Mouse (Mus musculus) forebrain, embryonic 11.5 days (tissue): ENCODE data around the gene Rem1. TPM values are rescaled to one million over a fixed set of nuclear protein-coding genes. Genes with fewer than 3 reads are reported as not detected.

Experiments used
- ATAC-seq: fragments of 200-750 bp; cut with Nextera tagmentation; replicated peaks from 2 replicates; pipeline ENCODE4 v1.8.0; 2017; ENCODE audit warnings: moderate TSS enrichment; ENCODE audit not compliant: low FRiP score
- DNase-seq: peaks from one replicate; pipeline ENCODE4 v3.0.0-alpha.2; 2017; ENCODE audit warnings: low spot score
- H3K27ac ChIP-seq: fragments of 300-500 bp; sonication (generic); 2 replicates; pipeline ENCODE4 v1.5.1; 2014; ENCODE audit warnings: low read depth, low read length
- H3K27me3 ChIP-seq: fragments of 300-500 bp; sonication (generic); 2 replicates; pipeline ENCODE4 v1.6.1; 2014; ENCODE audit warnings: mild to moderate bottlenecking, low read length, mixed read lengths; ENCODE audit not compliant: control insufficient read depth, insufficient read depth
- H3K36me3 ChIP-seq: fragments of 300-500 bp; sonication (generic); 2 replicates; pipeline ENCODE4 v1.6.1; 2014; ENCODE audit warnings: mild to moderate bottlenecking, low read length, moderate library complexity, mixed read lengths; ENCODE audit not compliant: control insufficient read depth, insufficient read depth
- H3K4me1 ChIP-seq: fragments of 300-500 bp; sonication (generic); replicated peaks from 2 replicates; pipeline ENCODE4 v1.6.1; 2014; ENCODE audit warnings: low read length, mixed read lengths; ENCODE audit not compliant: control insufficient read depth, insufficient read depth
- H3K4me2 ChIP-seq: fragments of 300-500 bp; sonication (generic); 2 replicates; pipeline ENCODE4 v1.6.1; 2014; ENCODE audit warnings: low read depth, mild to moderate bottlenecking, low read length, moderate library complexity, mixed read lengths; ENCODE audit not compliant: severe bottlenecking
- H3K4me3 ChIP-seq: fragments of 300-500 bp; sonication (generic); 2 replicates; pipeline ENCODE4 v1.5.1; 2014; ENCODE audit warnings: low read depth, low read length
- H3K9ac ChIP-seq: fragments of 300-500 bp; sonication (generic); 2 replicates; pipeline ENCODE4 v1.6.1; 2014; ENCODE audit warnings: low read length
- H3K9me3 ChIP-seq: fragments of 300-500 bp; sonication (generic); 2 replicates; pipeline ENCODE4 v1.6.1; 2016; ENCODE audit warnings: low read length, mixed read lengths; ENCODE audit not compliant: control insufficient read depth
- whole genome bisulfite sequencing: fragments of 180-500 bp; shearing (Covaris S2); extraction: QIAGEN DNeasy Blood & Tissue Kit; methylation state at CpG from one replicate; pipeline ENCODE4 v1.1.7; 2014; 5-methylcytosine and 5-hydroxymethylcytosine counted together
- polyA plus RNA-seq: library from polyadenylated mRNA; unstranded; fragments of >200 nt; fragmentation: Nextera tagmentation; extraction: Ambion mirVana; gene quantifications from 2 replicates; pipeline ENCODE4 v1.2.1, GENCODE M21; 2014

The Rem1 gene
- polyA plus RNA-seq, 1 experiment from 2014 or later = 0.21 TPM

GRCm38 (mm10) chr2:152601275-152601960, 25.3 kb upstream of the Rem1 start:
- Histone ChIP-seq H3K4me3 (no peak overlapping the region), H3K9me3 (no peaks in the 10 kb centered on the region), H3K4me2 (no peak overlapping the region), H3K9ac (no peak overlapping the region), H3K27ac (no peak overlapping the region), H3K4me1 (no peaks in the 10 kb centered on the region), H3K27me3 (no peaks in the 10 kb centered on the region), H3K36me3 (no peaks in the 10 kb centered on the region)
- 73% methylated on average over 4 of the region's 4 CpGs for WGBS
- ATAC-seq = no peak
- DNase-seq = no peak

- WGBS = 82% methylated on average over 15 of the region's 15 CpGs
- H3K9ac ChIP-seq = no peak within 1 kb of the TSS
- ATAC-seq (no peak), DNase-seq (peak; percentile 57)
- H3K4me3 ChIP-seq = no peak within 1 kb of the TSS
- H3K9me3 ChIP-seq = no peaks in the 10 kb centered on the region
- no peaks in the 10 kb centered on the region for H3K27me3 ChIP-seq
- H3K36me3 ChIP-seq = no peaks in the 10 kb centered on the region
- H3K27ac ChIP-seq = no peak within 1 kb of the TSS
- H3K4me1 ChIP-seq = no peaks in the 10 kb centered on the region
- no peak within 1 kb of the TSS for H3K4me2 ChIP-seq
Measured at GRCm38 (mm10) chr2:152604057-152604456, 22.7 kb upstream of the Rem1 start, which contains the start of gene Defb36. TSS of gene Defb36 (plus strand) at chr2:152604327.

- no peaks in the 10 kb centered on the region for H3K4me1 ChIP-seq
- no peak overlapping the region for H3K4me2 ChIP-seq
- 81% methylated on average over 6 of the region's 6 CpGs for WGBS
- H3K4me3 ChIP-seq = no peak overlapping the region
- no peak overlapping the region for H3K9ac ChIP-seq
- no peaks in the 10 kb centered on the region for H3K9me3 ChIP-seq
- H3K36me3 ChIP-seq = no peaks in the 10 kb centered on the region
- H3K27me3 ChIP-seq = no peaks in the 10 kb centered on the region
- no peak for ATAC-seq
- no peak overlapping the region for H3K27ac ChIP-seq
- no peak for DNase-seq
Measured at GRCm38 (mm10) chr2:152607746-152608145, 19.0 kb upstream of the Rem1 start.

- 96% methylated on average over 1 of the region's 1 CpGs for WGBS
- H3K27ac ChIP-seq = no peak overlapping the region
Measured at GRCm38 (mm10) chr2:152608719-152609118, 18.0 kb upstream of the Rem1 start.

GRCm38 (mm10) chr2:152612193-152612592, 14.6 kb upstream of the Rem1 start:
- Histone ChIP-seq H3K27me3 (no peaks in the 10 kb centered on the region), H3K4me3 (no peak overlapping the region), H3K27ac (no peak overlapping the region), H3K36me3 (no peaks in the 10 kb centered on the region), H3K4me1 (no peaks in the 10 kb centered on the region), H3K4me2 (no peak overlapping the region), H3K9ac (no peak overlapping the region), H3K9me3 (no peaks in the 10 kb centered on the region)
- WGBS = 29% methylated on average over 8 of the region's 8 CpGs
- ATAC-seq = 0 out of 2 replicates have a peak, but pooled peaks have one; percentile 27
- DNase-seq = peak; percentile 57

More at GRCm38 (mm10) chr2:152608719-152609118, 18.0 kb upstream of the Rem1 start:
- DNase-seq (no peak), ATAC-seq (no peak)
- H3K4me2 ChIP-seq = no peak overlapping the region
- H3K27me3 ChIP-seq = no peaks in the 10 kb centered on the region
- H3K4me1 ChIP-seq = no peaks in the 10 kb centered on the region
- no peaks in the 10 kb centered on the region for H3K36me3 ChIP-seq
- no peaks in the 10 kb centered on the region for H3K9me3 ChIP-seq
- no peak overlapping the region for H3K9ac ChIP-seq
- no peak overlapping the region for H3K4me3 ChIP-seq

GRCm38 (mm10) chr2:152615563-152615962, 11.2 kb upstream of the Rem1 start:
- WGBS = 12% methylated on average over 7 of the region's 7 CpGs
- H3K4me3 ChIP-seq = no peak overlapping the region
- no peak overlapping the region for H3K4me2 ChIP-seq
- H3K27me3 ChIP-seq = no peaks in the 10 kb centered on the region
- no peaks in the 10 kb centered on the region for H3K36me3 ChIP-seq
- no peaks in the 10 kb centered on the region for H3K9me3 ChIP-seq
- peak; percentile 65 for ATAC-seq
- no peak overlapping the region for H3K9ac ChIP-seq
- no peak overlapping the region for H3K27ac ChIP-seq
- no peaks in the 10 kb centered on the region for H3K4me1 ChIP-seq
- DNase-seq = peak; percentile 61

- Histone ChIP-seq H3K9me3 (no peaks in the 10 kb centered on the region), H3K27ac (no peak overlapping the region), H3K9ac (no peak overlapping the region), H3K27me3 (no peaks in the 10 kb centered on the region; the same call in 1 of the 2 replicates), H3K4me2 (no peak overlapping the region), H3K4me1 (no peaks in the 10 kb centered on the region), H3K36me3 (no peaks in the 10 kb centered on the region), H3K4me3 (no peak overlapping the region)
- WGBS = 82% methylated on average over 6 of the region's 6 CpGs
- ATAC-seq (no peak), DNase-seq (no peak)
Measured at GRCm38 (mm10) chr2:152616470-152616869, 10.3 kb upstream of the Rem1 start.

- H3K4me3 ChIP-seq = no peak overlapping the region
- H3K9ac ChIP-seq = no peak overlapping the region
- H3K4me2 ChIP-seq = no peak overlapping the region
- DNase-seq (no peak), ATAC-seq (no peak)
- no peaks in the 10 kb centered on the region for H3K4me1 ChIP-seq
- 57% methylated on average over 5 of the region's 5 CpGs for WGBS
- H3K9me3 ChIP-seq = no peaks in the 10 kb centered on the region
- no peaks in the 10 kb centered on the region; the same call in 1 of the 2 replicates for H3K27me3 ChIP-seq
- no peaks in the 10 kb centered on the region for H3K36me3 ChIP-seq
- no peak overlapping the region for H3K27ac ChIP-seq
Measured at GRCm38 (mm10) chr2:152617374-152617773, 9.4 kb upstream of the Rem1 start.
